Mouse (Mus musculus) CH12.LX (cell line): ENCODE measurements around the gene Rhbdf2. TPM values are rescaled to one million over a fixed set of nuclear protein-coding genes. Genes with fewer than 3 reads are reported as not detected.

Source experiments
- DNase-seq: peaks from one replicate; pipeline ENCODE4 v3.0.0-alpha.2; 2013; ENCODE audit errors: extremely low read depth
- H3K27ac ChIP-seq: 2 replicates; pipeline ENCODE4 v1.5.1; 2012; ENCODE audit warnings: low read depth, mild to moderate bottlenecking, control low read depth, moderate library complexity; ENCODE audit not compliant: insufficient read depth
- H3K27me3 ChIP-seq: replicated peaks from 2 replicates; pipeline ENCODE3; 2012; ENCODE audit warnings: inconsistent platforms
- H3K36me3 ChIP-seq, 2 experiments: replicated peaks in 1 of 2; 2 replicates each; pipeline versions ENCODE3 to v1.6.1; 2012; ENCODE audit warnings: inconsistent platforms in 1 of 2, low read length in 1 of 2, mild to moderate bottlenecking in 1 of 2, mixed read lengths in 1 of 2, moderate library complexity in 1 of 2; ENCODE audit not compliant: control insufficient read depth in 1 of 2, insufficient read depth in 1 of 2
- H3K4me1 ChIP-seq, 2 experiments: 2 replicates each; pipeline ENCODE4 v1.6.1; 2012; ENCODE audit warnings: inconsistent platforms in 1 of 2, moderate library complexity in 1 of 2; ENCODE audit not compliant: insufficient read depth in 2 of 2, control insufficient read depth in 1 of 2
- H3K4me2 ChIP-seq: 2 replicates; pipeline ENCODE4 v1.6.1; 2012; ENCODE audit warnings: low read depth, mild to moderate bottlenecking, control low read depth; ENCODE audit not compliant: poor library complexity, insufficient read depth, severe bottlenecking
- H3K4me3 ChIP-seq, 3 experiments: fragments of 150-350 bp in 1 of 3; sonication (generic) in 1 of 3; replicated peaks in 1 of 3; 2 replicates each; pipeline versions ENCODE3 to v1.5.1; 2011 to 2012; ENCODE audit warnings: low read depth in 2 of 3, low read length in 2 of 3, mild to moderate bottlenecking in 2 of 3, moderate library complexity in 2 of 3, control low read depth in 1 of 3, improper control_type of control experiment in 1 of 3, inconsistent platforms in 1 of 3, mixed read lengths in 1 of 3; ENCODE audit not compliant: poor library complexity in 1 of 3
- H3K79me2 ChIP-seq: replicated peaks from 2 replicates; pipeline ENCODE4 v1.6.1; 2012; ENCODE audit warnings: mild to moderate bottlenecking, moderate library complexity; ENCODE audit not compliant: control insufficient read depth, poor library complexity, insufficient read depth, severe bottlenecking; ENCODE audit errors: extremely low read depth
- H3K9ac ChIP-seq: 2 replicates; pipeline ENCODE4 v1.6.1; 2012; ENCODE audit warnings: low read depth, mild to moderate bottlenecking, control low read depth, moderate library complexity; ENCODE audit not compliant: insufficient read depth
- H3K9me3 ChIP-seq: replicated peaks from 2 replicates; pipeline ENCODE3; 2012; ENCODE audit warnings: low read length, inconsistent platforms, mixed read lengths
- BHLHE40 ChIP-seq: IDR thresholded peaks from 2 replicates; pipeline ENCODE4 v1.6.1; 2011; ENCODE audit warnings: mild to moderate bottlenecking, low read depth, low read length, improper control_type of control experiment
- CHD2 ChIP-seq: IDR thresholded peaks from 2 replicates; pipeline ENCODE4 v1.6.1; 2011; ENCODE audit warnings: low read length, improper control_type of control experiment
- CTCF ChIP-seq, 2 experiments: IDR thresholded peaks in 1 of 2; conservative IDR thresholded peaks in 1 of 2; 2 replicates each; pipeline ENCODE4 v1.5.1; 2011 to 2012; ENCODE audit warnings: low read depth in 2 of 2, low read length in 2 of 2, improper control_type of control experiment in 1 of 2, inconsistent platforms in 1 of 2, mild to moderate bottlenecking in 1 of 2, moderate library complexity in 1 of 2
- ELF1 ChIP-seq: IDR thresholded peaks from 2 replicates; pipeline ENCODE4 v1.6.1; 2014; ENCODE audit warnings: low read depth, mild to moderate bottlenecking, inconsistent platforms, low read length, improper control_type of control experiment
- GABPA ChIP-seq: IDR thresholded peaks from 2 replicates; pipeline ENCODE4 v1.6.1; 2012; ENCODE audit warnings: low read depth, low read length, improper control_type of control experiment, inconsistent platforms; ENCODE audit not compliant: insufficient replicate concordance
- IRF4 ChIP-seq: IDR thresholded peaks from 2 replicates; pipeline ENCODE4 v1.6.1; 2014; ENCODE audit warnings: low read depth, mild to moderate bottlenecking, inconsistent platforms, low read length, improper control_type of control experiment
- JUND ChIP-seq: conservative IDR thresholded peaks from 2 replicates; pipeline ENCODE4 v1.6.1; 2011; ENCODE audit warnings: low read depth, low read length, improper control_type of control experiment
- KAT2A ChIP-seq: IDR thresholded peaks from 2 replicates; pipeline ENCODE4 v1.6.1; 2012; ENCODE audit warnings: low read length, improper control_type of control experiment, inconsistent platforms; ENCODE audit not compliant: insufficient replicate concordance
- MAZ ChIP-seq: IDR thresholded peaks from 2 replicates; pipeline ENCODE4 v1.6.1; 2012; ENCODE audit warnings: low read depth, mild to moderate bottlenecking, inconsistent platforms, low read length, improper control_type of control experiment, moderate library complexity
- MEF2A ChIP-seq: IDR thresholded peaks from 2 replicates; pipeline ENCODE4 v1.6.1; 2014; ENCODE audit warnings: low read depth, mild to moderate bottlenecking, inconsistent platforms, low read length, improper control_type of control experiment, borderline replicate concordance
- NELFE ChIP-seq: IDR thresholded peaks from 2 replicates; pipeline ENCODE4 v1.6.1; 2011; ENCODE audit warnings: low read depth, low read length, improper control_type of control experiment
- PAX5 ChIP-seq: IDR thresholded peaks from 2 replicates; pipeline ENCODE4 v1.6.1; 2012; ENCODE audit warnings: low read length, inconsistent platforms, mixed read lengths
- POLR2A ChIP-seq: IDR thresholded peaks from 2 replicates; pipeline ENCODE4 v1.6.1; 2011; ENCODE audit warnings: low read depth, mild to moderate bottlenecking, improper control_type of control experiment, low read length
- POLR2AphosphoS2 ChIP-seq: IDR thresholded peaks from 2 replicates; pipeline ENCODE4 v1.6.1; 2011; ENCODE audit warnings: low read depth, low read length, improper control_type of control experiment
- RCOR1 ChIP-seq: conservative IDR thresholded peaks from 2 replicates; pipeline ENCODE4 v1.6.1; 2012; ENCODE audit warnings: low read depth, mild to moderate bottlenecking, inconsistent platforms, low read length, improper control_type of control experiment
- SIN3A ChIP-seq: IDR thresholded peaks from 2 replicates; pipeline ENCODE4 v1.6.1; 2012; ENCODE audit warnings: low read length, improper control_type of control experiment, inconsistent platforms
- TCF12 ChIP-seq: IDR thresholded peaks from 2 replicates; pipeline ENCODE4 v1.6.1; 2014; ENCODE audit warnings: low read depth, mild to moderate bottlenecking, inconsistent platforms, low read length, improper control_type of control experiment
- UBTF ChIP-seq: IDR thresholded peaks from 2 replicates; pipeline ENCODE4 v1.6.1; 2012; ENCODE audit warnings: low read depth, mild to moderate bottlenecking, inconsistent platforms, low read length, improper control_type of control experiment, moderate library complexity
- USF1 ChIP-seq: IDR thresholded peaks from 2 replicates; pipeline ENCODE4 v1.6.1; 2014; ENCODE audit warnings: low read depth, mild to moderate bottlenecking, inconsistent platforms, low read length, improper control_type of control experiment
- USF2 ChIP-seq: conservative IDR thresholded peaks from 2 replicates; pipeline ENCODE4 v1.6.1; 2011; ENCODE audit warnings: low read depth, low read length, improper control_type of control experiment
- dilution Hi-C: fragments of 300-500 bp; cut with MboI; formaldehyde crosslinking; loops from 2 replicates; pipeline ENCODE4 v1.14.3; 2020; ENCODE audit warnings: low sequenced_read_pairs; ENCODE audit not compliant: extremely low pct_unique_long_range_greater_than_20kb, extremely low pct_ligation_motif_present
- in situ Hi-C: fragments of 300-500 bp; cut with MboI; formaldehyde crosslinking; loops from 3 replicates; pipeline ENCODE4 v1.14.3; 2019; ENCODE audit warnings: low sequenced_read_pairs, low pct_ligation_motif_present, low pct_unique_long_range_greater_than_20kb, mixed read lengths
- polyA plus RNA-seq: library from polyadenylated mRNA; unstranded; fragments of >175 nt; gene quantifications from 2 replicates; pipeline ENCODE4 v1.2.1, GENCODE M21; 2012; ENCODE audit warnings: low read depth; ENCODE audit not compliant: insufficient read length
- total RNA-seq, 2 experiments: library from RNA; depleted of rRNA; stranded (reverse); fragments of 300-350 nt in 1 of 2; fragments of >200 nt in 1 of 2; gene quantifications; 2 replicates each; pipeline ENCODE4 v1.2.3; 2012 to 2014

Gene Rhbdf2
- total and polyA plus RNA-seq, 3 experiments = 3.1 to 14.7 (median 12.1) TPM

DNA sequence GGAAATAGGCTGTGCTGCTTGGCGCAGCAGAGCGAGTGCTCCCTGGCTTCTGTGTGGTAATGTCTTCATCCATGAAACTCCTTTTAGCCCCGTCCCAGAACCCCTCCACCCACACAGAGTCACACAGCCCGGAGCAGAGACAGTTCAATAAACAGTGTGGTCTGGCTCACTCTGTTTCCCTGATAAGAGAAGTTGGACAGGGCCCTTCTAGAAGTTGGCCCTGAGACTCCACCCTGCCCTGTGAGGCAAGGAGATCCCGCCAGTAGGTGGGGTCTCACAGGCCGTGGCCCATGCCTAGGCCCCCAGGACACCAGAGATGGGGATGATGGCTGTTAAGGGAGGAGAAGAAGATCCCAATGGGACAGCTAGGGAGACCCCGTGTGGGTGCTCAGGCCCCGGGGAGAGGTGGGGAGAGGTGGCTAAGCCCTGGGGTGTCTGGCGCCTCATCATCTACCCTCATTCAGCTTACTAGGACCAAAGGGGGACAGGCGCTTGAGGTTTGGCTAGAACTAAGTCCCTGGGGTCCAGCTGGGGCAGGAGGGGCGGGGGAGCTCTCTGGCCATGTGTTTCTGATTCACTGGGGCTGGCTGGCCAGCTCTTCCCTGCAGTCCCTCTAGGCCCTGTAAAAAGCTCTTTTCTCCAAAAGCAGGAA, 20.6 kb upstream of the Rhbdf2 start:
- H3K27ac ChIP-seq = no peak overlapping the region
- H3K4me2 ChIP-seq = no peak overlapping the region
- H3K9me3 ChIP-seq = no peaks in the 10 kb centered on the region
- H3K79me2 ChIP-seq = no peaks in the 10 kb centered on the region
- DNase-seq = no peak
- H3K4me3 ChIP-seq = no peak overlapping the region
- H3K4me1 ChIP-seq = peaks cover 2 to 35% of the 10 kb centered on the region in 2 experiments; a peak in 3 of 4 replicates
- in situ Hi-C loops = loop anchor here (10.0 kb wide), 1 partner anchor 407 kb away; no protein-coding TSS in a partner anchor
- no peaks in the 10 kb centered on the region for H3K36me3 ChIP-seq
- TF ChIP-seq RCOR1 (no peak), MEF2A (no peak), SIN3A (no peak), POLR2A (no peak), JUND (no peak), ELF1 (no peak), CTCF (conservative IDR thresholded peaks at IDR 0.05 in 1 of 2, IDR thresholded peaks at IDR 0.05 in 1 of 2; ENCODE audit: low read depth in 2 of 2, low read length in 2 of 2) (no peak; a peak in 1 of 4 replicates)
- H3K27me3 ChIP-seq = peaks cover 58% of the 10 kb centered on the region
- dilution Hi-C loops = no loop called here
- no peak overlapping the region for H3K9ac ChIP-seq

DNA sequence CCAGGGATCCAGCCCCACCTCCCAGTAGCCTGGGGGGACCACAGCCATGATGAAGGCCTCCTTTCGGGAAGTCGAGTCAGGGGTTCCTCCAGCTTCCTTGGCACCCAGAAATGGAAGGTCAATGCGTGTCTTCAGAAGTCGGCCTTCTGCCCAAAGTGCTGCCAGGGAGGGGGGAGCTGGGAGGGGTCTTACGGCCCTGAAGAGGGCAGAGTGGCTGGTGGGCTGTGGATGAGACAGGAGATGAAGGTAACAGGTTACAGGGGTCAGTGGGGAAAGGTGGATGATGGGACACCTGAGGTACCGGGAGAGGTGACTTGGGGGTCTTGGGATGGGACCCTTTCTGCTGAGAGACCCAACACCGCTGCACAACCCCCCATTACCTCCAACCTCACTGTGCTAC, 20.0 kb upstream of the Rhbdf2 start:
- DNase-seq = no peak
- H3K27me3 ChIP-seq = peaks cover 55% of the 10 kb centered on the region
- no peaks in the 10 kb centered on the region for H3K9me3 ChIP-seq
- peaks cover 3 to 37% of the 10 kb centered on the region in 2 experiments; a peak in 3 of 4 replicates for H3K4me1 ChIP-seq
- no peak overlapping the region for H3K27ac ChIP-seq
- in situ Hi-C loops = loop anchor here (10.0 kb wide), 1 partner anchor 408 kb away; no protein-coding TSS in a partner anchor
- H3K4me3 ChIP-seq = no peak overlapping the region
- H3K4me2 ChIP-seq = no peak overlapping the region
- H3K79me2 ChIP-seq = no peaks in the 10 kb centered on the region
- H3K36me3 ChIP-seq = no peaks in the 10 kb centered on the region
- dilution Hi-C loops = no loop called here
- no peak for TF ChIP-seq TCF12
- TF ChIP-seq PAX5 = no peak
- TF ChIP-seq MEF2A = no peak
- no peak for TF ChIP-seq UBTF
- TF ChIP-seq MAZ = no peak
- TF ChIP-seq RCOR1 = no peak
- no peak for TF ChIP-seq NELFE
- no peak for TF ChIP-seq IRF4
- TF ChIP-seq CTCF (conservative IDR thresholded peaks at IDR 0.05 in 1 of 2, IDR thresholded peaks at IDR 0.05 in 1 of 2; ENCODE audit: low read depth in 2 of 2, low read length in 2 of 2) = no peak
- TF ChIP-seq POLR2A = no peak
- TF ChIP-seq USF2 = no peak
- no peak for TF ChIP-seq KAT2A
- TF ChIP-seq USF1 = no peak
- TF ChIP-seq CHD2 = no peak
- TF ChIP-seq POLR2AphosphoS2 = no peak
- no peak for TF ChIP-seq GABPA
- no peak for TF ChIP-seq BHLHE40
- no peak overlapping the region for H3K9ac ChIP-seq
